Mouse (Mus musculus) activated CD4-positive, CD25-positive, alpha-beta regulatory T cell, adult 4 months (primary cell): Measurements from ENCODE around the gene Pcnp. TPM values are rescaled to one million over a fixed set of nuclear protein-coding genes. Genes with fewer than 3 reads are reported as not detected.
A peak's percentile ranks its signal among the peaks of the same experiment; 100 is the strongest.

Experiments
- ATAC-seq: one replicate; pipeline ENCODE4 v1.8.0; 2017
- polyA plus RNA-seq, 2 experiments: library from polyadenylated mRNA; unstranded; fragments of 100-300 nt; shearing (Covaris generic); gene quantifications; one replicate each; pipeline ENCODE4 v1.2.1; 2017

Pcnp gene
- polyA plus RNA-seq, 2 experiments from 2014 or later = 227 to 239 TPM

DNA sequence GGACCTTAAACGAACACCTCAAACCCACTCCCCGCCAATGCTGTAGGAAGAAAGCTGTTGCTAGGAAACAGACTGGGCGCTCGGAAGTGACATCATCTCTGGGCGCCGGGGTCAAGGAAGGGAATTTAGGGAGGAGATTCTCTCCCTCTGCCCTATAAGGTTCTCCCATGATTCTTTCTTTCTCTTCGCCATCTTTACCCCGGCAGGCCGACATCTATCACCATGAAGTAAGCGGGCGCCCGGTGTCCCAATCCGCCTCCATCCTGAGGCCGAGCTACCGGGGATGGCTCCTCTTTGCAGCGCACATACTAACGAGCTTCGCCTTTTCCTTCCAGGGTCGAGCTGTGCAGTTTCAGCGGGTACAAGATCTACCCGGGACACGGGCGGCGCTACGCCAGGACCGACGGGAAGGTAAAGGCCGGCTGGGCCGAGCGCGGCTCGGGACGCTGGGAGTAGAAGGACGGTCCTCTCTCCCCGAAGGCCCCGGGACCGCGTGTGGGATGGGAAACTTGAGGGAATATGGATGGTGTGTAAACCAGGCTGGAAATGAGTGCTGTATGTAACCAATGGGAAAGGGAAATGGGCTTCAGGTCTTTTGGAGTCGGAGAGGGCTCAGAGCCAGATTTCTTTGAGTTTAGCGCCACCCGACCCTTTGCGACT is 63.2 kb downstream of the Pcnp start, which contains the start of gene Rpl24:
Gene Rpl24, plus strand, starts transcription at position 64 of the 660 bp plus-strand sequence.
- peak; percentile 74 for ATAC-seq

- no peak for ATAC-seq
These were observed 65.2 kb downstream of the Pcnp start for GRCm38 (mm10) chr16:55964126-55964949.

DNA sequence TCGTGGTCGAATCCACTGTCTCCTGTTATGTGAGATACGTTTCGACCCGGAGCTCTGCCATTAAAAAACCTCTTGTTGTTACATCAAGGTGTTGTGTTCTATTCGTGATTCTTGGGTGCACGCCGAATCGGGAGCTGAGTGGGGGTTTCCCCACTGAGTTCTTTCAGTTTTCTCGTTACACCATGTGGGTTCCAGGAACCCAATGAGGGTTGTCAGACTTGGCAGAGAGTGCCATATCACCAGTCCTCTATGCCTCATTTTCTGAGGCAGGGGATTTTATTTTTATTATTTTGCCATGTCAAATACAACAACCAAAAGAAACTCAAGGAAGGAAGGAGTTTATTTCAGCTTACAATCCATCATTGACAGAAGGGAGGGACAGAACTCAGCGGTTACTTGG is 66.5 kb downstream of the Pcnp start:
- peak; percentile 67 for ATAC-seq

Other genes with a start within 250 kb of the Pcnp start
- gene Nfkbiz, start 190.8 kb downstream of the Pcnp start, polyA plus RNA-seq = 10 to 100 TPM; 28.6 to 30.5 TPM
- gene Nxpe3, start 134.5 kb downstream of the Pcnp start, polyA plus RNA-seq = 10 to 100 TPM; 15.0 to 28.2 TPM
- 10 to 100 TPM; 22.8 to 28.3 TPM for gene Cep97, start 94.9 kb downstream of the Pcnp start, polyA plus RNA-seq
- 1,000 to 10,000 TPM; 1,908 to 2,087 TPM for gene Rpl24, start 63.5 kb downstream of the Pcnp start, polyA plus RNA-seq
- gene Zbtb11, start 55.9 kb downstream of the Pcnp start, polyA plus RNA-seq = 10 to 100 TPM; 23.9 to 26.0 TPM
- 10 to 100 TPM; 25.4 to 29.0 TPM for gene Trmt10c, start 8.1 kb upstream of the Pcnp start, polyA plus RNA-seq
- gene Senp7, start 18.6 kb upstream of the Pcnp start, polyA plus RNA-seq = 10 to 100 TPM; 51.4 to 54.0 TPM
- under 1 TPM; 0.23 to 0.38 TPM for gene Impg2, start 174.6 kb upstream of the Pcnp start, polyA plus RNA-seq